Mouse (Mus musculus): Measurements from ENCODE around the gene Msi1. TPM values are rescaled to one million over a fixed set of nuclear protein-coding genes. Genes with fewer than 3 reads are reported as not detected.

Gene Msi1
- polyA plus RNA-seq, 1 experiment from 2014 or later: 0.25 TPM

GRCm38 (mm10) chr5:115450410-115451317, 21.3 kb downstream of the Msi1 start:
- Histone ChIP-seq H3K36me3 (ENCODE audit: control insufficient read depth, insufficient read depth) (no peaks in the 10 kb centered on the region), H3K4me3 (ENCODE audit: low read depth, low read length) (no peak overlapping the region), H3K4me1 (ENCODE audit: control insufficient read depth, low read depth, low read length) (no peaks in the 10 kb centered on the region), H3K9me3 (replicated peaks; ENCODE audit: control insufficient read depth, low read length) (no peaks in the 10 kb centered on the region), H3K4me2 (ENCODE audit: low read depth, low read length) (0 out of 2 replicates have a peak overlapping the region, but pooled peaks have one; percentile 3), H3K27me3 (ENCODE audit: control insufficient read depth, insufficient read depth, low read depth, low read length) (no peaks in the 10 kb centered on the region), H3K27ac (ENCODE audit: low read length) (no peak overlapping the region), H3K9ac (ENCODE audit: low read depth, low read length) (no peak overlapping the region)
- 0 out of 2 replicates have a peak, but pooled peaks have one; percentile 9 for ATAC-seq (ENCODE audit: low read depth)
- WGBS (ENCODE audit: insufficient replicate concordance): 73% methylated on average over 27 of the region's 27 CpGs

GRCm38 (mm10) chr5:115454422-115455090, 25.2 kb downstream of the Msi1 start:
- Histone ChIP-seq H3K4me2 (ENCODE audit: low read depth, low read length) (no peak overlapping the region), H3K9ac (ENCODE audit: low read depth, low read length) (no peak overlapping the region), H3K27ac (ENCODE audit: low read length) (no peak overlapping the region), H3K4me1 (ENCODE audit: control insufficient read depth, low read depth, low read length) (no peaks in the 10 kb centered on the region), H3K36me3 (ENCODE audit: control insufficient read depth, insufficient read depth) (no peaks in the 10 kb centered on the region), H3K4me3 (ENCODE audit: low read depth, low read length) (no peak overlapping the region), H3K27me3 (ENCODE audit: control insufficient read depth, insufficient read depth, low read depth, low read length) (peaks cover 2% of the 10 kb centered on the region), H3K9me3 (replicated peaks; ENCODE audit: control insufficient read depth, low read length) (no peaks in the 10 kb centered on the region)
- ATAC-seq (ENCODE audit: low read depth): no peak
- 69% methylated on average over 12 of the region's 12 CpGs for WGBS (ENCODE audit: insufficient replicate concordance)

DNA sequence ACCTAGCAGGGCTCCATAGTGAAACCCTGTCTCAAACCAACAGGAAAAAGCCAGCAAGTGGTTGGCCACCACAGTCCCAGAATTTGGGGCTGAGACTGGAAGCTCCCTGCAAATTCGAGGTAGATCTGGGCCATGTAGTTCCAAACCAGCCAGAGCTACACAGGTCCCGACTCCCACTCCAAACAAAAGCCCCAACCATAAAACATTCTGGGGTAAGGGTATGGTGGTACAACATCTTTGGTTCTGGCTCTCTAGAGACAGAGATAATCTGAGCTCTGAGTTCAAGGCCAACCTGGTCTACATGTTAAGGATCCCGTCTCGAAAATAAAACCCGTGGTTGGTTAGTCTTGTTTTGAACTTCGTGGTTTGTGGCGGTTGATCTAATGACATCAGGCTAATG, 26.4 kb downstream of the Msi1 start:
- H3K4me2 ChIP-seq (ENCODE audit: low read depth, low read length): no peak overlapping the region
- ATAC-seq (ENCODE audit: low read depth): no peak
- H3K36me3 ChIP-seq (ENCODE audit: control insufficient read depth, insufficient read depth): no peaks in the 10 kb centered on the region
- no peaks in the 10 kb centered on the region for H3K4me1 ChIP-seq (ENCODE audit: control insufficient read depth, low read depth, low read length)
- H3K9me3 ChIP-seq (replicated peaks; ENCODE audit: control insufficient read depth, low read length): no peaks in the 10 kb centered on the region
- H3K9ac ChIP-seq (ENCODE audit: low read depth, low read length): no peak overlapping the region
- H3K27ac ChIP-seq (ENCODE audit: low read length): no peak overlapping the region
- WGBS (ENCODE audit: insufficient replicate concordance): 56% methylated on average over 7 of the region's 7 CpGs
- peaks cover 2% of the 10 kb centered on the region for H3K27me3 ChIP-seq (ENCODE audit: control insufficient read depth, insufficient read depth, low read depth, low read length)
- no peak overlapping the region for H3K4me3 ChIP-seq (ENCODE audit: low read depth, low read length)

GRCm38 (mm10) chr5:115458918-115459317, 29.5 kb downstream of the Msi1 start:
- H3K9ac ChIP-seq (ENCODE audit: low read depth, low read length): no peak overlapping the region
- WGBS (ENCODE audit: insufficient replicate concordance): 55% methylated on average over 13 of the region's 13 CpGs
- H3K4me1 ChIP-seq (ENCODE audit: control insufficient read depth, low read depth, low read length): no peaks in the 10 kb centered on the region
- peaks cover 2% of the 10 kb centered on the region for H3K27me3 ChIP-seq (ENCODE audit: control insufficient read depth, insufficient read depth, low read depth, low read length)
- no peak overlapping the region for H3K27ac ChIP-seq (ENCODE audit: low read length)
- ATAC-seq (ENCODE audit: low read depth): no peak
- H3K36me3 ChIP-seq (ENCODE audit: control insufficient read depth, insufficient read depth): no peaks in the 10 kb centered on the region
- H3K4me3 ChIP-seq (ENCODE audit: low read depth, low read length): no peak overlapping the region
- H3K4me2 ChIP-seq (ENCODE audit: low read depth, low read length): no peak overlapping the region
- H3K9me3 ChIP-seq (replicated peaks; ENCODE audit: control insufficient read depth, low read length): no peaks in the 10 kb centered on the region

- Histone ChIP-seq H3K4me3 (ENCODE audit: low read depth, low read length) (no peak overlapping the region), H3K9me3 (replicated peaks; ENCODE audit: control insufficient read depth, low read length) (no peaks in the 10 kb centered on the region), H3K4me1 (ENCODE audit: control insufficient read depth, low read depth, low read length) (no peaks in the 10 kb centered on the region; the same call in 1 of the 2 replicates), H3K27me3 (ENCODE audit: control insufficient read depth, insufficient read depth, low read depth, low read length) (no peaks in the 10 kb centered on the region), H3K4me2 (ENCODE audit: low read depth, low read length) (no peak overlapping the region), H3K36me3 (ENCODE audit: control insufficient read depth, insufficient read depth) (no peaks in the 10 kb centered on the region), H3K9ac (ENCODE audit: low read depth, low read length) (no peak overlapping the region), H3K27ac (ENCODE audit: low read length) (no peak overlapping the region)
- 71% methylated on average over 18 of the region's 18 CpGs for WGBS (ENCODE audit: insufficient replicate concordance)
- ATAC-seq (ENCODE audit: low read depth): no peak
Measured at GRCm38 (mm10) chr5:115464408-115465115, 35.2 kb downstream of the Msi1 start.

- Histone ChIP-seq H3K9me3 (replicated peaks; ENCODE audit: control insufficient read depth, low read length) (no peaks in the 10 kb centered on the region), H3K9ac (ENCODE audit: low read depth, low read length) (no peak within 1 kb of the TSS), H3K36me3 (ENCODE audit: control insufficient read depth, insufficient read depth) (no peaks in the 10 kb centered on the region), H3K27ac (ENCODE audit: low read length) (no peak within 1 kb of the TSS), H3K4me1 (ENCODE audit: control insufficient read depth, low read depth, low read length) (no peaks in the 10 kb centered on the region; the same call in 1 of the 2 replicates), H3K27me3 (ENCODE audit: control insufficient read depth, insufficient read depth, low read depth, low read length) (no peaks in the 10 kb centered on the region), H3K4me2 (ENCODE audit: low read depth, low read length) (no peak within 1 kb of the TSS), H3K4me3 (ENCODE audit: low read depth, low read length) (no peak within 1 kb of the TSS)
- ATAC-seq (ENCODE audit: low read depth): no peak
- WGBS (ENCODE audit: insufficient replicate concordance): 20% methylated on average over 9 of the region's 9 CpGs
Measured at GRCm38 (mm10) chr5:115465642-115466420, 36.4 kb downstream of the Msi1 start, which contains the start of gene Pla2g1b. Pla2g1b (plus strand) TSS chr5:115466262.

DNA sequence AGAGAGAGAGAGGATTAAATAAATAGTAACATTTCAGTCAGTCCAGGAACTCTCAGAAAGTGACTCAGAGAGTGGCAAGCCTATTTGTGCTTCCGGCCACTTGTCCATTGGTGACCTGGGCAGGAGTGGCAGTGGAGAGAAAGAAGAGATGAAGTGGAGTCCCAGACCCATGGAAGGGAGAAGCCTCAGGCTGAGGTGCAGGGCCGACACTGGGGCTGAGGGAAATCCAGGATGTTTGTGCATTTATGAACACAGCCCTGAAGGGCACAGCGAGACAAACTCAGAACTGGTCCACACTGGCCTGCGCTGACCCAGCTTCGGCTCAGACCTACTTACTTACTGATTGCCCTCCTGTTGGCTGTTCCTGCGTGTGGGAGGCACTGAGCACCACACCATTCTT, 40.4 kb downstream of the Msi1 start:
- Histone ChIP-seq H3K27me3 (ENCODE audit: control insufficient read depth, insufficient read depth, low read depth, low read length) (no peaks in the 10 kb centered on the region), H3K4me1 (ENCODE audit: control insufficient read depth, low read depth, low read length) (no peaks in the 10 kb centered on the region; the same call in 1 of the 2 replicates), H3K36me3 (ENCODE audit: control insufficient read depth, insufficient read depth) (no peaks in the 10 kb centered on the region), H3K4me2 (ENCODE audit: low read depth, low read length) (no peak overlapping the region), H3K4me3 (ENCODE audit: low read depth, low read length) (no peak overlapping the region), H3K27ac (ENCODE audit: low read length) (no peak overlapping the region), H3K9me3 (replicated peaks; ENCODE audit: control insufficient read depth, low read length) (no peaks in the 10 kb centered on the region), H3K9ac (ENCODE audit: low read depth, low read length) (no peak overlapping the region)
- WGBS (ENCODE audit: insufficient replicate concordance): 64% methylated on average over 6 of the region's 6 CpGs
- no peak for ATAC-seq (ENCODE audit: low read depth)

DNA sequence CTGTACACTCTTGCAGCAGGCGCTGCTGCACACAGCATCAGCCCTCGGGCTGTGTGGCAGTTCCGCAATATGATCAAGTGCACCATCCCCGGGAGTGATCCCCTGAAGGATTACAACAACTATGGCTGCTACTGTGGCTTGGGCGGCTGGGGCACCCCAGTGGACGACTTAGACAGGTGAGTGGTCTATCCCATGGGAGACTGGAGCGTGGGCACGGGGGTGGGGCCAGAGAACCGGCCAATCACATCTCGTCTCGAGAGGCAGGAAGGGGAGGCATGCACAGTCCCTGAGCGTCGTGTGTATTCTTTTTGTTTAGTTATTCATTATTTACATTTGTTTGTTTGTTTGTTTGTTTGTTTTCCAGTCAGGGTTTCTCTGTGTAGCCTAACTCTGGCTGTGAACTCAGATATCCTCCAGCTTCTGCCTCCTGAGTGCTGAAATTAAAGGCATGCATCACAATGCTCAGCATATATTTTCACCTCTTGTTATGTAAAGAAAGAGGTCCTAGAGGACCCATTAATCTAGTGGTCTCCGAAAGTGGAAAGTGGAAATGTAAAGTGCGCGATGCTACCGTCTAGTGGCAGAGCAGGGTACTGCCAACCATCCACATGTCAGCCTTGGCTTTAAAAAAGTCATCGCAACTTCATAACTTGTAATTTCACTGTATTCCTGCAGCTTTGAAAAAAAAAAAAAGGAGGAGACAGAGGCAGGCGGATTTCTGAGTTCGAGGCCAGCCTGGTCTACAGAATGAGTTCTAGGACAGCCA, 41.5 kb downstream of the Msi1 start:
- 26% methylated on average over 20 of the region's 20 CpGs for WGBS (ENCODE audit: insufficient replicate concordance)
- no peaks in the 10 kb centered on the region for H3K9me3 ChIP-seq (replicated peaks; ENCODE audit: control insufficient read depth, low read length)

More for the DNA sequence above, 41.5 kb downstream of the Msi1 start:
- Histone ChIP-seq H3K4me1 (ENCODE audit: control insufficient read depth, low read depth, low read length) (no peaks in the 10 kb centered on the region; the same call in 1 of the 2 replicates), H3K9ac (ENCODE audit: low read depth, low read length) (no peak overlapping the region), H3K27ac (ENCODE audit: low read length) (no peak overlapping the region), H3K36me3 (ENCODE audit: control insufficient read depth, insufficient read depth) (no peaks in the 10 kb centered on the region), H3K4me2 (ENCODE audit: low read depth, low read length) (no peak overlapping the region), H3K27me3 (ENCODE audit: control insufficient read depth, insufficient read depth, low read depth, low read length) (no peaks in the 10 kb centered on the region), H3K4me3 (ENCODE audit: low read depth, low read length) (no peak overlapping the region)
- ATAC-seq (ENCODE audit: low read depth): no peak
